Mouse (Mus musculus): Measurements from ENCODE around the gene Unc13c. TPM values are rescaled to one million over a fixed set of nuclear protein-coding genes. Genes with fewer than 3 reads are reported as not detected.

Gene Unc13c
- polyA plus RNA-seq, 1 experiment, result not detected

GRCm38 (mm10) chr9:73859469-73859868 is 109.3 kb downstream of the Unc13c start:
- H3K4me3 ChIP-seq (replicated peaks; ENCODE audit: control insufficient read depth, low read depth, low read length), result no peak overlapping the region
- TF ChIP-seq POLR2A (IDR thresholded peaks at IDR 0.05; ENCODE audit: borderline replicate concordance, control insufficient read depth, low read depth, low read length) (no peak), CTCF (IDR thresholded peaks at IDR 0.05; ENCODE audit: control insufficient read depth, insufficient read depth, low read length) (no peak)
- 86% methylated on average over 3 of the region's 3 CpGs for WGBS

DNA sequence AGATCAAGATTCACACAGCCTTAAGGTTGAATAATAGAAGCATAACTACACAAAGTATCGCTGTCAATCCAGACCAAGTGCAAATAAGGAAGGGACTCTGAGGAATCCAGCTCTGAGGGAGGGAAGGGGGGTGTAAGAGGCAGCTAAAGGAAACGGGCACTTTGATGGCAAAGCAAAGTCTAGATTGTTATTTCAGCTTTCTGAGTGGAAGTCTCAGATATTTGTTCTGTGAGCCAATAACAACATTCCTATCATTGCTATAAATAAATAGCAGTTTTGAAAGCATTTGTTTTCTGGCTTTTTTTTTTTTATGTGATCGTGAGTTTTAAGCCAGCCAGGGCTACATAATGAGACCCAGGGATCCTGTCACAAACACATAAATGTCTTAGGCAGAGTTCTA is 114.5 kb downstream of the Unc13c start:
- H3K4me3 ChIP-seq (replicated peaks; ENCODE audit: control insufficient read depth, low read depth, low read length), result no peak overlapping the region
- no peak for TF ChIP-seq CTCF (IDR thresholded peaks at IDR 0.05; ENCODE audit: control insufficient read depth, insufficient read depth, low read length)
- no peak for TF ChIP-seq POLR2A (IDR thresholded peaks at IDR 0.05; ENCODE audit: borderline replicate concordance, control insufficient read depth, low read depth, low read length)
- H3K27ac ChIP-seq (ENCODE audit: control insufficient read depth, insufficient read depth, low read depth, low read length, poor library complexity), result no peak overlapping the region
- 63% methylated on average over 3 of the region's 3 CpGs for WGBS
- H3K4me1 ChIP-seq (ENCODE audit: control insufficient read depth, insufficient read depth, low read length), result no peaks in the 10 kb centered on the region

More at GRCm38 (mm10) chr9:73859469-73859868, 109.3 kb downstream of the Unc13c start:
- H3K27ac ChIP-seq (ENCODE audit: control insufficient read depth, insufficient read depth, low read depth, low read length, poor library complexity), result no peak overlapping the region
- H3K4me1 ChIP-seq (ENCODE audit: control insufficient read depth, insufficient read depth, low read length), result no peaks in the 10 kb centered on the region

- WGBS, result 57% methylated on average over 4 of the region's 4 CpGs
- H3K4me3 ChIP-seq (replicated peaks; ENCODE audit: control insufficient read depth, low read depth, low read length), result no peak overlapping the region
- no peaks in the 10 kb centered on the region for H3K4me1 ChIP-seq (ENCODE audit: control insufficient read depth, insufficient read depth, low read length)
- TF ChIP-seq CTCF (IDR thresholded peaks at IDR 0.05; ENCODE audit: control insufficient read depth, insufficient read depth, low read length) (no peak), POLR2A (IDR thresholded peaks at IDR 0.05; ENCODE audit: borderline replicate concordance, control insufficient read depth, low read depth, low read length) (no peak)
- no peak overlapping the region for H3K27ac ChIP-seq (ENCODE audit: control insufficient read depth, insufficient read depth, low read depth, low read length, poor library complexity)
These were observed 162.1 kb downstream of the Unc13c start for GRCm38 (mm10) chr9:73806681-73807080.

DNA sequence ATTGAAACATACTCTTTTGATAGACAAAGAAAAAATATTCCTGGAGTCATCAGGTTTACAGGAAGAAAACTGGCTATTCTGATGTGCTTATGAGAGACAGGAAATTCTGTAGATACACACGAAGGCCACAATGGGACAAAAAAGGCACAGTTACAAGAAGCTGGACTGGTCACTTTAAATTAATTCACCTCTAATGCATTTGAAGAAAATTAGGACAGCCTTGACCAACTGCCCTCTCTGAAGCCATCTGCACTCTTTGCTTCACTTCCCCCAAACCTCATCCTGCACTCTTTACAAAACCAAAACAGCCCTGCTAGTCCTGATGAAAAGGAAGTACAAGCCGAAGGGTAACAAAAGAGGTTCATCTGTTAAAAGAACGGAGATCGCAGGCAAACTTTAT is 194.2 kb downstream of the Unc13c start:
- WGBS, result 62% methylated on average over 4 of the region's 4 CpGs
- no peak for TF ChIP-seq POLR2A (IDR thresholded peaks at IDR 0.05; ENCODE audit: borderline replicate concordance, control insufficient read depth, low read depth, low read length)
- TF ChIP-seq CTCF (IDR thresholded peaks at IDR 0.05; ENCODE audit: control insufficient read depth, insufficient read depth, low read length), result no peak
- Histone ChIP-seq H3K4me1 (ENCODE audit: control insufficient read depth, insufficient read depth, low read length) (no peaks in the 10 kb centered on the region), H3K27ac (ENCODE audit: control insufficient read depth, insufficient read depth, low read depth, low read length, poor library complexity) (no peak overlapping the region), H3K4me3 (replicated peaks; ENCODE audit: control insufficient read depth, low read depth, low read length) (no peak overlapping the region)

- TF ChIP-seq POLR2A (IDR thresholded peaks at IDR 0.05; ENCODE audit: borderline replicate concordance, control insufficient read depth, low read depth, low read length) (no peak), CTCF (IDR thresholded peaks at IDR 0.05; ENCODE audit: control insufficient read depth, insufficient read depth, low read length) (no peak)
- WGBS, result 80% methylated on average over 2 of the region's 2 CpGs
- Histone ChIP-seq H3K4me3 (replicated peaks; ENCODE audit: control insufficient read depth, low read depth, low read length) (no peak overlapping the region), H3K27ac (ENCODE audit: control insufficient read depth, insufficient read depth, low read depth, low read length, poor library complexity) (no peak overlapping the region), H3K4me1 (ENCODE audit: control insufficient read depth, insufficient read depth, low read length) (no peaks in the 10 kb centered on the region)
These were observed 213.6 kb downstream of the Unc13c start for GRCm38 (mm10) chr9:73755185-73755584.

DNA sequence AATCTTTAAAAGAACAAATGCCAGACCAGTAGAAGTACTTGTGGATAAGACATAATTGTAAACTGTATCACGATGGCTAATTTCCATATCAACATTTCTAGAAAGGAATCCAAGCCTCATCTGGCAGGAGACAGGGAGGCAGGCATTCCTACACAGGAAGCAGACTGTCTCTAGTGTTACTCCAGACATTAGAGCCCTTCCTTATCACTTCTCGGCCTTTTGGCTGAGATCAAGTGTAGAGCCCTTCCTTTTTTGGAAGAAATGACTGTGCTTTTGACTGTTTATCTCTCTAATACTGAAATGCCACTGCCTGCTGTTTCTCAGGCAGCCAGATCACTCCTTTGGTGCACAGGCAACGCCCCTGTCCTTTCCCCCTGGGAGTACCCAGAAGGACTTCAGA is 215.3 kb downstream of the Unc13c start:
- no peak overlapping the region for H3K27ac ChIP-seq (ENCODE audit: control insufficient read depth, insufficient read depth, low read depth, low read length, poor library complexity)
- WGBS, result 28% methylated on average over 3 of the region's 3 CpGs
- no peak overlapping the region for H3K4me3 ChIP-seq (replicated peaks; ENCODE audit: control insufficient read depth, low read depth, low read length)
- no peaks in the 10 kb centered on the region for H3K4me1 ChIP-seq (ENCODE audit: control insufficient read depth, insufficient read depth, low read length)
- TF ChIP-seq CTCF (IDR thresholded peaks at IDR 0.05; ENCODE audit: control insufficient read depth, insufficient read depth, low read length) (no peak), POLR2A (IDR thresholded peaks at IDR 0.05; ENCODE audit: borderline replicate concordance, control insufficient read depth, low read depth, low read length) (no peak)

- whole genome bisulfite sequencing, result 76% methylated on average over 1 of the region's 1 CpGs
- TF ChIP-seq CTCF (IDR thresholded peaks at IDR 0.05; ENCODE audit: control insufficient read depth, insufficient read depth, low read length) (no peak), POLR2A (IDR thresholded peaks at IDR 0.05; ENCODE audit: borderline replicate concordance, control insufficient read depth, low read depth, low read length) (no peak)
- Histone ChIP-seq H3K4me3 (replicated peaks; ENCODE audit: control insufficient read depth, low read depth, low read length) (no peak overlapping the region), H3K4me1 (ENCODE audit: control insufficient read depth, insufficient read depth, low read length) (no peaks in the 10 kb centered on the region), H3K27ac (ENCODE audit: control insufficient read depth, insufficient read depth, low read depth, low read length, poor library complexity) (no peak overlapping the region)
These were observed 217.4 kb downstream of the Unc13c start for GRCm38 (mm10) chr9:73751344-73751743.

DNA sequence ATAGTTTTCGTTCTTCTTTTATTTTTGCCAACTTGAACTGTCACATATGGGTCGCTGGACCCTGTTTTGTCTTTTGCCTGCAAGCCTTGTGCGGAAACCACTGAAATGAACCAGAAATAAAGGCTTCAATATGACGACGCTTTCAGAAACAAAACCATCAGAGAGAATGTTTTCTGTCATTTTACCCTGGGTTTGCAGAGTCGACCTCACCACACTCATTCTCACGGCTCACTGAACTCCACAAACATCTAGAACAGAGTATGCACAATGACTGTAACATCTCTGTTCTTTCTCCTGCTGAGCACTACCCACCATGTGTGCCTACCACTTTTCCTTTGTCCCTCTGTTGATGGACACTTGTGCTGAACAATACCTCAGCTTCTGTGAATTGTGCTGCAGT is 234.3 kb downstream of the Unc13c start:
- no peak for TF ChIP-seq CTCF (IDR thresholded peaks at IDR 0.05; ENCODE audit: control insufficient read depth, insufficient read depth, low read length)
- Histone ChIP-seq H3K4me3 (replicated peaks; ENCODE audit: control insufficient read depth, low read depth, low read length) (no peak overlapping the region), H3K4me1 (ENCODE audit: control insufficient read depth, insufficient read depth, low read length) (no peaks in the 10 kb centered on the region), H3K27ac (ENCODE audit: control insufficient read depth, insufficient read depth, low read depth, low read length, poor library complexity) (no peak overlapping the region)
- WGBS, result 81% methylated on average over 7 of the region's 7 CpGs
